Mouse (Mus musculus) thymus, postnatal 14 days (tissue): ENCODE results near the gene Cox4i1.

Source experiments
- DNase-seq: peaks from one replicate; pipeline ENCODE4 v3.0.0; 2021

The Cox4i1 gene

GRCm38 (mm10) chr8:120667561-120668373 lies at the start of gene Cox4i1, which contains the start of gene Gm27021:
Gene Cox4i1 (plus strand): TSS chr8:120668222.
Gene Gm27021 (minus strand): TSS chr8:120668079.
- peak; percentile 96 for DNase-seq

GRCm38 (mm10) chr8:120619235-120620180 lies 48.5 kb upstream of the Cox4i1 start:
- no peak for DNase-seq

GRCm38 (mm10) chr8:120620441-120620840 lies 47.6 kb upstream of the Cox4i1 start:
- DNase-seq: no peak

- DNase-seq: no peak
These were observed 45.9 kb upstream of the Cox4i1 start for GRCm38 (mm10) chr8:120622161-120622560.

- DNase-seq: no peak
These were observed 44.4 kb upstream of the Cox4i1 start for GRCm38 (mm10) chr8:120623608-120624007.

- no peak for DNase-seq
These were observed 41.6 kb upstream of the Cox4i1 start for GRCm38 (mm10) chr8:120626461-120626860.

- DNase-seq: no peak
These were observed 40.7 kb upstream of the Cox4i1 start for GRCm38 (mm10) chr8:120627298-120627697.

GRCm38 (mm10) chr8:120630031-120630430 lies 38.0 kb upstream of the Cox4i1 start:
- DNase-seq: no peak

- no peak for DNase-seq
These were observed 37.2 kb upstream of the Cox4i1 start for GRCm38 (mm10) chr8:120630848-120631247.

- no peak for DNase-seq
These were observed 36.3 kb upstream of the Cox4i1 start for GRCm38 (mm10) chr8:120631441-120632375.

- no peak for DNase-seq
These were observed 34.9 kb upstream of the Cox4i1 start for GRCm38 (mm10) chr8:120632969-120633664.

GRCm38 (mm10) chr8:120633665-120634271 lies 34.3 kb upstream of the Cox4i1 start:
- DNase-seq: peak; percentile 33

GRCm38 (mm10) chr8:120634329-120634839 lies 33.6 kb upstream of the Cox4i1 start:
- peak; percentile 78 for DNase-seq

- DNase-seq: no peak
These were observed 26.8 kb upstream of the Cox4i1 start for GRCm38 (mm10) chr8:120641245-120641644.

GRCm38 (mm10) chr8:120642031-120642662 lies 25.9 kb upstream of the Cox4i1 start:
- no peak for DNase-seq

- DNase-seq: no peak
These were observed 23.4 kb upstream of the Cox4i1 start for GRCm38 (mm10) chr8:120644663-120645062.

- DNase-seq: no peak
These were observed 20.5 kb upstream of the Cox4i1 start, which contains the start of gene 1190005I06Rik for GRCm38 (mm10) chr8:120647532-120647931. Gene 1190005I06Rik (minus strand): TSS chr8:120647632.

GRCm38 (mm10) chr8:120656322-120657052 lies 11.5 kb upstream of the Cox4i1 start:
- DNase-seq: no peak

- no peak for DNase-seq
These were observed 10.6 kb upstream of the Cox4i1 start for GRCm38 (mm10) chr8:120657415-120657814.

- no peak for DNase-seq
These were observed 3.5 kb upstream of the Cox4i1 start for GRCm38 (mm10) chr8:120664566-120664965.
